Mouse (Mus musculus): ENCODE results near the gene Cnbd2.
A peak's percentile ranks its signal among the peaks of the same experiment; 100 is the strongest.

The Cnbd2 gene

DNA sequence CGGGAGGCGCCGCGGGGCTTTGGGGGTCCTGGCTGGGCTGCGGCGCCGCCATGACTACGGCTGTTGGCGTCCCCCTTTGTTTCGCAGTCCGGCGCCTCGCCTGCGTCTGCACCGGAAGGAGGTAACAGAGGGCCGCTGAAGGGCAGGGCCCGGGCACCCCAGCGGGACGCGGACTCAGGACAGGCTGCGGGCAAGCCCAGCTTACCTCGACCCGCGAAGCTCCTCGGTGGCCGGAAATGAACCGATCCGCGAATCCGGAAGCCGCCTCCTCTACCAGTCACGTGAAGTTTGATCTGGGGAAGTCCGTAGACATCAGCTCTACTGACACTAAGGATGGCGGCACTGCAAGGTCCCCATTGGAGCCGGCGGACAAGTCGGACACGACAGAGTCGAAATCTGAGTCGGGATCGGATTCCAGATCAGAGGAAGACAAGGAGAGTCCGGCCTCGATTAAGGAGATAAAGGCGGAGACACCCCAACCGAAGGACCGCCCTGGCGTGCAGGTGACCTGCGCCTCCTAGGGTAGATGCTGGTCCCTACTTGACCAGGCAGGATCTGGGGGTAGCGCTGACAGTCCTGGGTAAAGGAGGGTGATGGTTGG, at the start of gene Cnbd2, which contains the start of gene Scand1:
Gene Cnbd2, plus strand, starts transcription at position 3 of the 601 bp plus-strand sequence.
Gene Scand1, minus strand, starts transcription at position 408 of the 601 bp plus-strand sequence.
- DNase-seq (ENCODE audit: low read depth, low spot score), result peak; percentile 78

DNA sequence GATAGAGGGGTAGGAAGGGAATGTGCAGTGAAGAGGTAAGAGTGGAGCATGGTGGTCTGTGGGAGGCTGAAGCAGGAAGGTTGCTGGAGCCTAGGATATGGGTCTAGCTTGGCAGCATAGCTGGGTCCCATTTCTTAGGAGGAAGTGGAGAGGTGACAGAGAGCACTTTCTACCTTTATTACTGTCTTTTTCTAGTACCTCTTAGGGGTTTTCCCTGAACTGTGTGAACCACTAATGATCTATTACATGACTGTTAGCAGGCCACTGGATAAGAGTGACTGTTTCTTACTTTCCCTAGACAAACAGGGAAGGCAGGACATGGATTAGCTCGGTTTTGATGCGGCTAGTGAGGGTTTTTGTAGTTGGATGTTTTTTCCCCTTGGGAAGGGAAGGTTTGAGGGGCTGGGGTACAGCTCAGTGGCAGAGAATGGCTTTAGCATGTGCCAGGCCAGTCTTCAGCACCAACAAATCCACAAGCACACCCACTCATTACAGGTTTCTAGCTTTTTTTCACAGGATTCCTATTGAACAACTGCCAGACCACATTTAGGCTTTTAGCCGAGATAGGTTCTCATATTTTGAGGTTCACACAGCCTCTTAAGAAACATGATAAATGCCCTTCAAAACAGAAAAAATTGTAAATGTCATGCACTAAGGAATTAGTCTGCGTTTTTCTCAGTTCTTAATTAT, 48.8 kb upstream of the Cnbd2 start:
- DNase-seq (ENCODE audit: low read depth, low spot score), result no peak

DNA sequence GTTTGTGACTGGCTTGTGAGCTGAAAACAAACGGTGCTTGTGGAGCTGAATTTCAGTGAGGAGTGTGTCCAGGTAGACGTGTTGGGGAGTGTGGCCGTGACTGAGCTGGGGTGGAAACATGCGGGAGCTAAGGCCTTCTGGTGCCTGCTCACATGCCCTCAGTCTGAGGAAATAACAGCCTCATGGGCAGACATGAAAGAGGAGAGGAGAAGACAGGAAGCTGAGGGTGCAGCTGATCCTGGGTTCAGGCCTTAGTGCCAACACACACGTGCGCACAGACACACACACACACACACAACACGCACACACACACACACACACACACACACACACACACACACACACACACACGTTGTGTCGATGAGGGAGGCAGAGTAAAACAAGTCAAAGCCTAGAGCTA, 44.5 kb upstream of the Cnbd2 start:
- no peak for DNase-seq (ENCODE audit: low read depth, low spot score)

DNA sequence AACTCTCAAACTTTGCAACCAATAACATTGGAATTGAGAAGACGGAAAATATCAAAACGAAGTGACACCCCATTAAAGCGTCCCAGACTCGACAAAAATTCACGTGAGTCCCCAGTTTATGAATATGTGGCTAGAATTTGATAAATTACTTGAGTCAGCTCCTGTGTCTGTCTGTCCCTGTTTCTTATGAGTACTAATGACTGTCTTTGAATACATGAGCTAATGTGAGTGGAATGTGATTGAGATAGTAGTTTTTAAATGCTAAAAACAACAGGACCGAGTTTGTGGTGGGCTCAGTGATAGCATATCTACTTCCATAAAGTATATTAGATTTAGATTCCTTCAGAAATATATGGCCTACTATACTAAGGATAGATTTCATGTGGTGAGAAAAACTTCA, 39.5 kb upstream of the Cnbd2 start:
- DNase-seq (ENCODE audit: low read depth, low spot score), result no peak

DNA sequence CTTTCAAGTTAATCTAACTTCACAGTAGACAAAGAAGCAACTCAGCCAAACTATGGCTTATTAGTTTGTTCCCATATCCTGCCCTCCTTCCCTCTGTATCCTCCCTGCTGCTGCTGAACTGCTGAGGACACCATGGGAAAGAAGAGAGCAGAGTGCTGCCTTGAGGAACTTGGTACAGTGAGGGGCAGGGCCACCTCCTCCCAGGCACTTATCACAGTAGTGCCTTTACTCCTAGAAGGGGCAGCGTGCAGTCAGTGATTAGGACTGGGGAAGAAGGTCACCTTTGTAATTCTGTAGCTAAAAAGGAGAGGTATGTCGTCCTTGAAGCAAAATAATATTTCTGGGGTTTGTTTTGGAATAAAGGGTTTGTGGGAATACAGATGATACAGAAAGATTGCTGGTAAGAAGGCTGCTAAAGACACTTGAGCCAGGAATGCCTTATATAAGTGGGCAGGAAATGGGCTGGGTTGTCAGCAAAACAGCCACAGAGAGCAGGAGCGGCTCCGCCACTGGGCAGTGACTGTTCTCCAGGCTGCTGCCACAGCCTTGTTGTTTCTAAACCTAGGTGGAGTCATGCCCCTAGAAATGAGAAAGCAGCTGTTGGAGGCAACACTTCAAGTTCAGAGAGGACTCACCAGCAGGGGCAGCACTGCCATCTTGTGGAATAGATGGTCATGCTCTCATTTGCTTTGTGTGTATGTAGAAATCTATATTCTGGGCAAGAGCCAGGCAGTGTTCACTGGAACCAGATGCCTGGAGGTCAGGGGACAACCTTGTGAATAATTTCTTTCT, 33.7 kb upstream of the Cnbd2 start:
- peak; percentile 84 for DNase-seq (ENCODE audit: low read depth, low spot score)

DNA sequence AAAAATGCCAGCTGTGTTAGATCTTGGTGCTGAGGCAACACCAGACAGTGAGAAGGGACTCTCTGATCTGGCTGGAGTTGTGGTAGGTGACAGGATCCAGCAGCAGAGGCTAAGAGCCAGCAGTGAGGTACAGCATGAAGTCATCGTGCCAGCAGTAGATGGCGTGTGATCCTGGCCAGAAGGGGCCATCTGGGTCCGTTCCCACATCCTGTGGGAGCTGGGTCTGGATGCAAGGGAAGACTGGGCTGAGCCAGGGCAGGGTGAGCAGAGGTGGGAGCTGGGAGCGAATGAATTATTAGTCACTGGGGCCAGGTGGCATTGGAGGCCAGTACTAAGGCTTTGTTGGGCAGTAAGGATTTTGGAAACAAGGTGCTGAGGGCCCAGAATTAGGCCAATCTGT, 30.9 kb upstream of the Cnbd2 start:
- DNase-seq (ENCODE audit: low read depth, low spot score), result no peak

DNA sequence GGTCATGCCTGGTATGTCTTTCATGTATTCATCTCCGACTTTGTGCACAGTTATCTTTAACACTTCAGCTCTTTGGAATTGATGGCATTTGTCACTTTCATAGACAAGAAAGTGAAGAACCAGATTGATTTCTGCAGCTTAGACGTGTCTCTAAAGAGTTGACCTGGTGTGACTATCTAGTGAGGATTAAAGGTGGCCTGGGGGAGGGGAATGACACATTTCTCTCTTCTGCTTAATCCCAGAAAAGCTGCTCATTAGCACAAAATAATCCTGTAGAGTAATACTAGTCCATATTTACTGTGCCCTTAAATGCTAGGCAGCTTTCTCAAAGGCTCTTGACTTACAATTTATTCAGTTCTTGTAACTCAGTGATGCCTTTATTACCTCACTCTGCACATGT, 26.9 kb upstream of the Cnbd2 start:
- DNase-seq (ENCODE audit: low read depth, low spot score), result no peak

DNA sequence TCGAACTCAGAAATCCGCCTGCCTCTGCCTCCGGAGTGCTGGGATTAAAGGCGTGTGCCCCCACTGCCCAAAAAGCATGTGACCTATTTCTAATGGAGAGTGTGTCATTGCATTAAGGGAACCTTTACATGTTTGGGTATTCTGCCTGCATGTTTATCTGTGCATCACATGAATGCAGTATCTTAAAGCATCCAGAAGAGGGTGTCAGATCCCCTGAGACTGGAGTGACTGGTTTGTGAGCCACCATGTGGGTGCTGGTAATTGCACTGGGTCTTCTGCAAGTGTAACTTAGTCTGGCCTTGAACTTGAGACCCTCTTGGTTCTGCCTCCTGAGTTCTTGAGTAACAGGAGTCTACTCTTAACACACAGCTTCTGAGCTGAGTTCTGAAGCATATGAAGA, 25.4 kb upstream of the Cnbd2 start:
- DNase-seq (ENCODE audit: low read depth, low spot score), result peak; percentile 54

DNA sequence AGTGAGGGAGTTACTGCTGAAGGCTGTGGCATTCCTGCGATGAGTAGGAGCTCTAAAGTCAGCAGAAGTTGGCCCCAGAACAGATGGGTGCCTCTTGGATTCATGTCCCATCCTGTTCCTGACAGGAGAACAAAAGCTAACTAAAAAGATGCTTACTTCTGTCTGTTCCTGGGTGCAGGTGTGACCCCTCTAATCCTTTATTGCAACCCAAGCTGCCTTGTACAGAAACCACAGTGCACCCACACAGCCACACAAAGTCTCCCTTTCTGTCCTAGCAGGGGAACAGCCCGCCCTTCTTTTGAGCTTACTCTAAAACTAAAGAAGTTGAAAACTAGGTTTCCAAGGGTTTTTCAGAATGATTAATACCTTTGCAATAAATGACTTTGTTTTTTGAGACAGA, 23.9 kb upstream of the Cnbd2 start:
- DNase-seq (ENCODE audit: low read depth, low spot score), result no peak

DNA sequence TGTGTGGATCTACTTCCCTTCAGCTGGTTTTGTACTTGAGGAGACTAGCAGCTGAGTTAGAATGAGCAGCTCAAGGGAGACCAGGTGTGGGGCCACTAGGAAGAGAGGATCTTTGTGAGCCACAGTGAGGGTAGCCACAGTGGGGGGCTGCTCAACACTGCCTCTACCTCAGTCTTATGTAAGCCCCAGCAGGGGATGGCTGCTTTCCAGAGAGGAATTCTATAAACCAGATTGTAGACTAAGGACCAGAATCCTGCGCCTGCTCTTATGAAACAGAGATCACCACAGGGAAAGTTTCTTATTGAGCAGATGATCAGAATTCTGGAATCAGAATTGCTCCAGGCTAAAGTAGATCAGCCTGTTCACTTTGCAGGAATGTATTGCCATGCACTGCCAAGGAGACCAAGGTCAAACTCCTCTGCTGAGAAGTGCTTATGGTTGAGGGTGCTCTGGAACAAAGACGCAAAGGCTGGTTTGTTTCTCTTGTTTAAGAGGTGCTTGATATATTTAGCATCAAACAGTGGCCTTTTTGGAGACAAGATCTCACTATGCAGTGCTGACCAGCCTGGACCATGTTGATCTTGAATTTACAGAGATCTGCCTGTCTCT, 22.4 kb upstream of the Cnbd2 start:
- DNase-seq (ENCODE audit: low read depth, low spot score), result peak; percentile 87

DNA sequence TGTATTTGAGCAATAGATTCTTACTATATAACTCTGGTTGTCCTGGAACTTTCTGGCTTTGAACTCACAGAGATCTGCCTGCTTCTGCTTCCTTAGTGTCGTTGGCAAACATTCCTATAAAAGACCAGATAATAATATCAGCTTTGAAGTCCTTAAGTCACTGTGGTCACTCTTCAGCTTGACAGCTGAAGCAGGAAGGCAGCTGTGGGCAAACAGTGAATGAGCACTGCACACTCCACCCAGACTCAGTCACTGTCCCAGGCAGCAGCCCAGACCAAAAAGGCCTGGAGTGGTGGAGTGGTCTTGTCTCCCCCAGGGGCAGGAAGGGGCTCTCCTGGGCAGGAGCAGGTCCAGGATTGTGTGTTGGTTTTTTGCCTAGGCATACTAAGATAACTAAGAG, 20.1 kb upstream of the Cnbd2 start:
- no peak for DNase-seq (ENCODE audit: low read depth, low spot score)

DNA sequence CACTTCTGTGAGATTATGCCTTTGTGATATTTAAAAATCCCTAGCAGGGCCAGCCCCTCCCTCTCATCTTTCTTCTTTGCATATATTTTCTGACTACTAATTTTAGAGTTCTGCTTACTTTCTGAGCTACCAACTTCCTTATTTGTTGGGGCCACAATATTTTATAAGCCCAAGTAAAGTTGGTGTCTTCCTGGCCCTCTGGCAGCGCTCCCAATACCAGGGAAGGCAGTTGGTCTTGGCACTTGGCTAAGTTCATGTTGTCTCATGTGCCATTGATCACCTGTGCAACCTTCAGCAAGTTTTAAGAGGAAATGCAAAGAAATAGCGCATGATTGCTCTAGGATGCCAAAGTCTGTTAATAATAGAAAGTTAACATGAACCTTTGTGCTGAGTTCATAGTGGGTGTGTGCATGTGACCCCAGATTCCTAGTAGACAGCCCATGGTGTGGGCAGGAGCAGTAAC, 16.5 kb upstream of the Cnbd2 start:
- no peak for DNase-seq (ENCODE audit: low read depth, low spot score)

DNA sequence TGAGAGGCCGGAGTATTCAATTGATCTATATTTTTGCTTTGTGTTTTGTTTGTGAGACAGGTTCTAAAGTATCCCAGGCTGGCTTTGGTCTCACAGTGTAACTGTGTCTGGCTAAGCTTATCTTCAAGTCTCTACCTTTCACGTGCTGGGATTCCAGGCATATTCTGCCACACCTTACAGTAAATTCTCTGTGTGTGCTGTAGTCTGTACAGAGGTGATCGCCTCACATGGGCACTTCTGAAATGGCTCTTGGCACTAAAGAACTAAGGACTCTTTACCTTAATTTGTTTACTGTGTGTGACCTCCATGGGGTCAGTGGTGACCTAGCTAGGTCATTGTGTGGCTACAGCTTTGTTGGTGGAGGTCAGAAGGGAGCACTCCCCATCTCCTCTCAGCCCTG, 15.9 kb upstream of the Cnbd2 start:
- no peak for DNase-seq (ENCODE audit: low read depth, low spot score)

DNA sequence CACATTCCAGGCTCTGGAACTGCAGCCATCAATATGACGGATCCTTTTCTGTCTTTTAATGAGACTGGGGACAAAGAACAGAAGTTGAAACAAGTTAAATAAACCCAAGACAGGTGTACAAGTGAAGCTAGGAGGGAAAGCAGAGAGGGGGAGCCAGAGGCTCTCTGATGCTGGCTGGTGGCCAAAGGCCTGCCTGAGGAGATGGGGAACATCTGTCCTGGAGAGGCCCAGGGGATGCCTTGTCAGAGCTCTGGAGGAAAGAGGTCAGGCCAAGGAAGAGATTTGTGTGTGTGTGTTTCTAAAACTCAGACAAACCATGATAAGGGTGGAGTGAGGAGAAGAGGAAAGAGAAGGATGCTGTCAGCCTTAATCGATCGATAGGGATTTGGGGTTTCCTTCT, 14.4 kb upstream of the Cnbd2 start:
- no peak for DNase-seq (ENCODE audit: low read depth, low spot score)

DNA sequence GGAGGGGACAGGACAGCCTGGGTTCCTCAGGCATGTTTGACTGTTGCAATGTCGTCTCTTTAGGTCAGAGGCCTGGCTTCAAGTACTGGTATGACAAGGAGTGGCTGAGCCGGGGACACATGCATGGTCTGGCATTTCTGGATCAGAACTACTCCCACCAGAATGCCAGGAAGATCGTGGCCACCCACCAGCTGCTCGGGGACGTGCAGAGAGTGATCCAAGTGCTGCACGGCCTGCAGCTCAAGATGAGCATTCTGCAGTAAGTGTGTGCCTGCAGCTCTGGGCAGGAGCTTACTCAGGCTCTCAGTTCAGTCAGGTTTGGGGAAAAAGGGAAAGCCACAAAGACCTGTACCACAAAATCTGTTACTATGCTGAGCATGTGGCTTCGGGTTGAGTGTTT, 13.6 kb upstream of the Cnbd2 start:
- no peak for DNase-seq (ENCODE audit: low read depth, low spot score)

DNA sequence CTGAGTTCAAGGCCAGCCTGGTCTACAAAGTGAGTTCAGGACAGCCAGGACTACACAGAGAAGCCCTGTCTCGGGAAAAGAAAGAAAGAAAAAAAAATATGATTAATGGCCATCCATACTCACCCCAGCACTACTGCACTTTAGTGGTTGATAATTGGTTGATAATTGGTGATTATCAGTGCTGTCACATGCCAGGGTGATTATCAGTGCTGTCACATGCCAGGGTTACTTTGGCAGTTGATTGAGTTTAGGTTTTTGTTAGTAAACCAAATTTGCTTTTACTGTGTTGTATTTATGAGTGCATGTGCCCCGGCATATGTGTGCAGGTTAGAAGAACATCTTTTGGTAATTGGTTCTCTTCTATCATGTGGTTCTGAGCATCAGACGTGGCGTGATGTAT, 10.0 kb upstream of the Cnbd2 start:
- no peak for DNase-seq (ENCODE audit: low read depth, low spot score)

DNA sequence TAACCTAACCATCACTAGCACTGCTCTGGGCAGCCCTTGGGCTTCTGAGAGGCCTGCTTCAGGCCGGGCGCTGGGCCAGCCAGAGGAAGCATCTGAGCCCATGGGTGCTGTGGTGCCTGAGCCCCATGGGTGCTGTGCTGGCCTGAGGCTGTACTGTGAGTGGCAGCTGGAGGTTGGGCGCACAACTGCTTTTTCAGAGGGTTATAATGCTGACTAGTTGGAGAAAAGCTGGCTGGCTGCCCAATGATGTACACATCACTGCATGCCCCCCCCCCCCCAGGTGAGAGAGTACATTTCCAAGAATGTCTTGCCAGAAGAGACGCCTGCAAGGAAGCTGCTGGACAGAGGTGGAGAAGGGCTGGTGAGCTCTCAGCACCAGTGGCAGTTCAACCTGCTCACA, 7.7 kb upstream of the Cnbd2 start:
- DNase-seq (ENCODE audit: low read depth, low spot score), result no peak

DNA sequence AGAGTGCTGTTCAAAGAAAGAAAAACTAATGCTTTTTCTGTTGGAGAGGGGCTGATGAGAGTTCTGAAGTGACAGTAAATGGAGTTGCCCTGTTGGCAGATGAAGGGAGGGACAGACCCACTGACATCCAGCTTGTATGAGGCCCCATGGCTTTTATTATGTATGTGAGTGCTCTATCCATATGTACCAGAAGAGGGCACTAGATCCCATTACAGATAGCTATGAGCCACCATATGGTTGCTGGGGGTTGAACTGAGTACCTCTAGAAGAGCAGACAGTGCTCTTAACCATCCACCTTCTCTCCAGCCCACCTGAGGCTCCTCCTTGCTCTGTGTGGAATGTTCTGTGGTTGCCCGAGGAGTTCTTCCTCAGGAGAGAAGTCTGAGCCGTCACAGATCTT, 6.3 kb upstream of the Cnbd2 start:
- peak; percentile 73 for DNase-seq (ENCODE audit: low read depth, low spot score)

DNA sequence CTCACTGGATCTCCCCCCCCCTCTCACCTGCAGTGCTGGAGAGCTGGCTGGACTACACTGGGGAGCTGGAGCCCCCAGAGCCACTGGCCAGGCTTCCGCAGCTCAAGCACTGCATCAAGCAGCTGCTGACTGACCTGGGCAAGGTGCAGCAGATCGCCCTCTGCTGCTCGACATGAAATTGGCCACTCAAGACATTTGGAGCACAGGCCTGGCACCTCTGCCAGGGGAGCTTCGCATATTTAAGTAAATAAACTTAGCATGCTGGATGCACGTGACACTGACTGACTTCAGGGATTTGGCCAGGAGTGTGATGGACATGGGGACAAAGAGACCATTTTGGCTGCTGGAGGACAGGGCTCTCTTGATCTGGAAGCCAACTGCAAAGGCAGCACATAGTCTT, 4.8 kb upstream of the Cnbd2 start:
- DNase-seq (ENCODE audit: low read depth, low spot score), result peak; percentile 27

DNA sequence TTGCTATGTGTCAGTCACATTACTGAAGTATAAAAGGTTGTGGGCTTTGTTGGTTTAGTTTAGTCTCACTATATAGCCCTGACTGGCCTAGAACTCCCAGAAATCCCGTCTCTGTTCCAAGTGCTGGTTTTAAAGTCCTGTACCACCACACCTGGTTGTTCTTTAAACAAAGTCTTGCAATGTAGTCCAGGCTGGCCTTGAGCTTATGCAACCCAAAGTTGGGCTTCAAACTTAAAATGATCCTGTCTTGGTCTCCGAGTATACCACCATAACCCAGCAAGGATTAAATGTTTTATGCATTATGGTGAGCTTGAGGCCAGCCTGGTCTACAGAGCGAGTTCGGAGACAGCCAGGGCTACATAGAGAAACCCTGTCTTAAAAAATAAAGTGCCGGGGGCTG, 2.2 kb upstream of the Cnbd2 start:
- DNase-seq (ENCODE audit: low read depth, low spot score), result no peak

DNA sequence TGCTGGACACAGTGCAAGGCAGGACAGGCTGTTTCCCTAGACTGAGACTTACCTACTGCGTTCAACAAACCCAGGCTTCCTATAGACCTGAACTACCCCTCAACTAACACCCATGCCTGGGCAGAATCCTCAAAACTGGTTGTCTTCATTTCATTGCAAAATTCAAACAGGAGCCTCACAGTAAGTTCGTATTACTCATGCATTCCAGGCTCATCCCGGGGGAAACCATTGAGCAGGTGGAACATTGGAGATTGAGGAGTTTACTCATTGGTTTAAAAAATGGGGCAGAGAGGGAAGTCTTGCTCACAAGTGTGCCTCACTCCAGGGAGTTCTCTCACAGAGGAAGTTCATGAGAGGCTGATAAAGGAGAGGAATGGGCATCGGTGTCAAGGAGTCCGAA, 1.6 kb upstream of the Cnbd2 start:
- no peak for DNase-seq (ENCODE audit: low read depth, low spot score)

DNA sequence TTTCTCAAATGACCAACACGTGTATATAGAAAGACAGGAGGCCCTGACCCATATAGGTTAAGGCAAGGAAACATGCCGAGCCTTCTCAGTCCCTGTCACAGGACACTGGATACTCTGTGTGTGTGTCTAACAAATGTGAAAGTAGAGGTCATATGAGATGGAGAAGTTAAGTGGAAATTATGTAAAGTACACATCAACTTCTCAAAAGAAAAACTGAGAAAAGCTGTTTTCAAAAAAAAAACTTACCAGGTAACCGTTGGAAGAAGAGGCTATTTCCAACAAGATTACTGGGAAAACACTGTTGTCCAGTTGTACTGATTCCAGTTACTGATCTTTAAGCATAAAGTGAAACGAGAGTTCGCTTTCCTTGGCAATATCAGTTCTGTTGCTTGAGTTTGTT, 1.2 kb upstream of the Cnbd2 start:
- no peak for DNase-seq (ENCODE audit: low read depth, low spot score)

All from R1 (cell line).